Mouse (Mus musculus) T-cell, adult 2 months (primary cell): ENCODE results near the gene Sec23ip.

Experiments used
- DNase-seq: peaks from one replicate; pipeline ENCODE4 v3.0.0; 2022; ENCODE audit warnings: low spot score

Sec23ip gene

DNA sequence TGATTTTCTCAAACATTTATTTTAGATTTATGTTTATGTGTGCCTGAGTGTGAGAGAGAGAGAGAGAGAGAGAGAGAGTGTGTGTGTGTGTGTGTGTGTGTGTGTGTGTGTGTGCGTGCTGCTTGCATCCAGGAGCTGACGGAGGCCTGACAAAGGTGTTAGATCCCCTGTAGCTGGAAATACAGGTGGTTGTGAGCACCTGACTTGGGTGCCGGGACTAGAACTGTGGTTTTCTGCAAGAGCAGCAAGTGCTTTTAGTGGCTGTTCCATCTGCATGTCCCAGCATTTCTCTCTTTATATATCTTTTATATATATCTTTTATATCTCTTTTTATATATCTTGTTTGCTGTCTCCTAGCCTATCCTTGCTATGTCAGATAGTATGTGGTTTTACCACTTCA, 37.1 kb downstream of the Sec23ip start:
- DNase-seq: no peak

- DNase-seq: no peak
These were observed 45.3 kb downstream of the Sec23ip start for GRCm38 (mm10) chr7:128790045-128790444.

- DNase-seq: no peak
These were observed 48.7 kb downstream of the Sec23ip start for GRCm38 (mm10) chr7:128793464-128793863.

DNA sequence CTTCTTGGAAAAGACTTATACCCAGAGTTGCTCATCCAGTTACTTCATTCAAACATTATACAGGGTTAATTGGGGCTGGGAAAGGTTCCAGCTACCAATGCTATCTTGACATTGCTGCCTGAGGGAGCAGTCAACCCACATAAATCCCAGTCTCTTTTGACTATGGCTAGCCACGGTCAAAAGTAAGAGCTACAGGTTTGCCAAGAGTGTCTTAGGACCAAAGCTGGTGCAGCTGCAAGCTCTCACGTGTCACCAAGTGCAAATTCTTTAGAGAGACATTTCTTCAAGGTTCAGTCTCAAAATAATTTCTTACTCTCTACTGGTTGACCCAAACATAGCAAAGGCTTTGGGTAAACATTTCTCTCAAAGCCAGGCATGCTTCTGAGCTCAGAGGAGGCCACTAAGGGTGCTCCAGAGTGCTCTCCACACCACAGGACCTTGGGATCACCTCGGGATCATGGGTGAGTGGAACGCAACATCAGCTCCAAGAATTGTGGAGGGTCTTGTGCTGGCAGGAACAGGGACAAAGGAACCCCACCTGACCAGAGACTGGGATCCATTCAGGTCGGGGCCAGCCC, 80.3 kb downstream of the Sec23ip start:
- DNase-seq: no peak

GRCm38 (mm10) chr7:128832455-128833081, 87.8 kb downstream of the Sec23ip start:
- no peak for DNase-seq

- DNase-seq: no peak
These were observed 88.5 kb downstream of the Sec23ip start for GRCm38 (mm10) chr7:128833196-128833595.
